Mouse (Mus musculus) gonadal fat pad, adult 2 months (tissue): ENCODE data around the gene Mafb. TPM values are rescaled to one million over a fixed set of nuclear protein-coding genes. Genes with fewer than 3 reads are reported as not detected.

ENCODE experiments used
- DNase-seq: peaks from one replicate; pipeline ENCODE4 v3.0.0-alpha.2; 2012; ENCODE audit warnings: low read depth
- polyA plus RNA-seq: library from polyadenylated mRNA; depleted of rRNA; stranded (reverse); fragments of >200 nt; gene quantifications from 2 replicates; pipeline ENCODE4 v1.2.3, GENCODE M21; 2012; rRNA removed

Mafb gene
- polyA plus RNA-seq, 1 experiment: 4.8 TPM

DNA sequence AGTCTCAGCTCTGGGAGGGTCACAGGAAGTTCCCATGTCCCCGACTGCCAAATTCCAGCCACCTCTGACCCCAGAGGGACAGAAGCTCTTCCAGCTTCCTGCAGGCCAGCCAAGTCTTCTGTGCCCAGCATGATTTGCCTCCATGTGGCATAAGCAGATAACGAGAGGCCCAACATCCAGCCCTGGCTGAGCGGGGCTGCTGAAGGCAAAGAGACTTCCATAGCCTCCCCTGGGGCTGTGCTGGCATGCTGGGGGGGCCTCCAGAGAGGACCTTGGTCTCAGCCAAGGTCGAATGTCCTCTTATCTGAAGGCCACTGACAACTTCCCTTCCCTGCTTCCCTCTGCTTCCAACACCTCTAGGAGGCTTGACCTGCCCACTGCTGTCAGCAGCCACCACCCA, 39.7 kb downstream of the Mafb start:
- DNase-seq: no peak

DNA sequence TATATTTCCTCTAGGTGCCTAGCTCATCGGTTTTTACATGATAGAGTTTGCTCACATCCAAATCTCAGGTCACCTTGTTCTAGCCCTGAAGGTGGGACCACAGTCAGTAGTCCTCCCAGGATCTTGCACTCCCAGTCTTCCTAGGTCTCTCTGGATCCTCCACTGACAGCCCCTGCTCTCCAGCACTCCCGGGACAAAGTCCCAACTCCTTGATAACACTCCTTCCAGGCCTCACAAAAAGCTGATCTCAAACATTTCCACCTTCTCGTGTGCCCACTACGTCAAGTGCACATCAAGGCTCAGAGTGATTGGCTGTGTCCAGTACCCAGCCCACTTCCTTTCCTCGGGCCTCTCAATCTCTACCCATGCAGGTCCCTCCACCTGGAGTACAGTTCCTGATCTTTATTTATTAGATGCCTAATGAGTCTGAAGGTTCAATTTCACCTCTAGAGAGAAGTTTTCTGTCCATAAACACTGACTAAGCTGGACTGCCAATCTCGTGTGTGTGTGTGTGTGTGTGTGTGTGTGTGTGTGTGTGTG, 41.7 kb downstream of the Mafb start:
- DNase-seq: no peak

DNA sequence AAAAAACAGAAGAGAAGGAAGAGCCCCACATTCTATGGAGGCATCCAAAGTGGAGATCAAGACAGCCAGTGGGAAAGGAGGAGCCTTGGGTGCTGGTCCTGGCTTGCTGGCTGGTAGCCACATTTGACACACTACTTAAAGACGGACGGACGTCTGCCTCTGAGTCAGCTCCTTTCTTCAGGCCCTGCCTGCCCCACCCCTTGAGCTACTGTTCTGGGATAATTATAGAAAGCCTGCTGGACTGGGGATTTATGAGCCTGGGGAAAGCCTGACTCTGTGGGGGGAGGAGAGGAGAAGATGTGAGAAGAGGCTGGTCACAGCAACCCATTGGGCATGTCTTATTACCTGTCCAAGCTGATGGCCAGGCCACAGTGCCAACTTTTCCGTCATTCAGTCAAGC, 45.0 kb downstream of the Mafb start:
- no peak for DNase-seq

DNA sequence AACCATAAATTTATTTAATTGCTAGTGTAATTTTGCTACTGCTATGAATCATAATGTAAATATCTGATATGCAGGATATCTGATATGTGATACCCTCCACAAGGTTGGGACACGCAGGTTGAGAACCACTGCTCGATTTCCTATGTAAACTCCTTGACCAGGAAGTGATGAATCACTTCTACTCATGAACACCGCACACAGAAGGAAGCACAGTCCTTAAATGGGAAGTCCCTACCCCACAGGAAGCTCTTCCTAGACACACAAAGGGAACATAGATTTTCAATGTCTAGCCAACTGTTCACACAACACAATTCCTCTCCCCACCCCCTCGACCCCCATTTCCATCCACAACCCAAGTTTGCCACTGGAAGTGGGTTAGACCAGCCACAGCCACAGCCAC, 48.6 kb downstream of the Mafb start:
- no peak for DNase-seq

Other genes starting within 250 kb of the Mafb start
- 0.28 TPM in 1 of 2 replicates, not detected in the other for gene Gm826, start 32.9 kb downstream of the Mafb start, polyA plus RNA-seq